Mouse (Mus musculus) C2C12 (cell line): ENCODE results near the gene Polr3b.

Source experiments
- CEBPB ChIP-seq: IDR thresholded peaks from one replicate; pipeline ENCODE4 v1.6.1; 2011; ENCODE audit warnings: low read depth, mild to moderate bottlenecking, control low read depth, moderate library complexity
- CTCF ChIP-seq: IDR thresholded peaks from one replicate; pipeline ENCODE4 v1.5.1; 2011; ENCODE audit not compliant: control insufficient read depth, insufficient read depth, insufficient read length
- MYOG ChIP-seq: IDR thresholded peaks from one replicate; pipeline ENCODE4 v1.6.1; 2011; ENCODE audit not compliant: control insufficient read depth, insufficient read length; ENCODE audit errors: extremely low read depth

- TF ChIP-seq CTCF (no peak), CEBPB (no peak), MYOG (no peak)
These were observed 108.0 kb downstream of the Polr3b start for GRCm38 (mm10) chr10:84730078-84730477.
